Mouse (Mus musculus) lung, embryonic 14.5 days (tissue): ENCODE data around the gene Nae1. TPM values are rescaled to one million over a fixed set of nuclear protein-coding genes. Genes with fewer than 3 reads are reported as not detected.
A peak's percentile ranks its signal among the peaks of the same experiment; 100 is the strongest.

Experiments
- ATAC-seq: fragments of 200-750 bp; cut with Nextera tagmentation; 2 replicates; pipeline ENCODE4 v1.8.0; 2017; ENCODE audit warnings: mild to moderate bottlenecking, moderate TSS enrichment, moderate library complexity; ENCODE audit not compliant: insufficient read depth
- DNase-seq: peaks from one replicate; pipeline ENCODE4 v3.0.0-alpha.2; 2015
- H3K27ac ChIP-seq: fragments of 300-500 bp; sonication (generic); 2 replicates; pipeline ENCODE4 v1.5.1; 2014; ENCODE audit warnings: low read depth, mild to moderate bottlenecking, moderate library complexity
- H3K27me3 ChIP-seq: fragments of 300-500 bp; sonication (generic); 2 replicates; pipeline ENCODE4 v1.6.1; 2014; ENCODE audit warnings: low read length, control low read depth; ENCODE audit not compliant: insufficient read depth
- H3K36me3 ChIP-seq: fragments of 300-500 bp; sonication (generic); 2 replicates; pipeline ENCODE4 v1.6.1; 2014; ENCODE audit warnings: control low read depth; ENCODE audit not compliant: insufficient read depth
- H3K4me1 ChIP-seq: fragments of 300-500 bp; sonication (generic); 2 replicates; pipeline ENCODE4 v1.6.1; 2014; ENCODE audit warnings: antibody characterized with exemption, control low read depth; ENCODE audit not compliant: insufficient read depth
- H3K4me2 ChIP-seq: fragments of 300-500 bp; sonication (generic); 2 replicates; pipeline ENCODE4 v1.6.1; 2014; ENCODE audit warnings: mild to moderate bottlenecking
- H3K4me3 ChIP-seq: fragments of 300-500 bp; sonication (generic); 2 replicates; pipeline ENCODE4 v1.5.1; 2014; ENCODE audit warnings: low read depth, low read length
- H3K9ac ChIP-seq: fragments of 300-500 bp; sonication (generic); 2 replicates; pipeline ENCODE4 v1.6.1; 2014
- H3K9me3 ChIP-seq: fragments of 300-500 bp; sonication (generic); 2 replicates; pipeline ENCODE4 v1.6.1; 2016; ENCODE audit warnings: low read depth, low read length, control low read depth
- CTCF ChIP-seq: IDR thresholded peaks from 2 replicates; pipeline ENCODE4 v1.5.1; 2016; ENCODE audit warnings: antibody characterized with exemption, low read depth
- WGBS: fragments of 180-500 bp; shearing (Covaris S2); extraction: QIAGEN DNeasy Blood & Tissue Kit; methylation state at CpG from one replicate; pipeline ENCODE4 v1.1.7; 2014; 5-methylcytosine and 5-hydroxymethylcytosine counted together
- polyA plus RNA-seq: library from polyadenylated mRNA; unstranded; fragments of >200 nt; fragmentation: Nextera tagmentation; extraction: Ambion mirVana; gene quantifications from 2 replicates; pipeline ENCODE4 v1.2.1, GENCODE M21; 2014

The Nae1 gene
- polyA plus RNA-seq, 1 experiment from 2014 or later, result 97.2 TPM

DNA sequence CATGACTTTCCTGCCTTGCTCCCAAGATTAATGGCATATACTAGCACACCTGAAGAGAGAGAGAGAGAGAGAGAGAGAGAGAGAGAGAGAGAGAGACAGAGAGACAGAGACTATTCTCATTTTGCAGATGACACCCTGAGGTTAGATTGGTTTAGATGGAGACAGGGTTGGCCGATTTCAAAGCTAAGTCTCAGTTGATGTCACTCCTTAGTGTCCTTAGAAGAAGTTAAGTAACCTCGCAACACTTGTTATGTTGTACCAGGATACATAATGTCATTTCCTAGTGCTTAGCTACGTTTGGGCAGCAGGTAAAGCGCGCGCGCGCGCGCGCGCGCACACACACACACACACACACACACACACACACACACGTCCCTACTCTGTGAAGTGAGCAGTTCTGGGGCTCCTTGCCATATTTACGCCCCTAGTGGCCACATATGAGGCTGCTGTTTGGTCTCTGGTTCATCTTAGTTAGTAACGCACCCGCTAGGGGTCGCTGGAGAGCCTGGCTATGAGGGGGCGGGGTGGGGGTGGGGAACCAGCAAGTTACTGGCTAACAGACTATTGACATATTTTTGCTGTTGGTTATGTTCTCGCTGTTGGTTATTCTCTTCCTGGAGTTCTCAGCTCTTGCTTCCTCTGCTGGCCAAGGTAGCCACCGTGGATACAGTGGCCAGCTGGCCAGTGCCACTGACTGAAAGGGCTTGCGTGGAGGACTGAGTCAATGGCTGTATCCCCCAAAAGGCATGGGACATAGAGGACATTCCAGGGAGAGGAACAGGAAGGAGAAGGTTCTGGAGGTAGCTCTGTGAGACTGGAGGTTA, 30.4 kb upstream of the Nae1 start:
- 22% methylated on average over 22 of the region's 22 CpGs for WGBS
- H3K36me3 ChIP-seq, result no peaks in the 10 kb centered on the region
- peak; percentile 87 for TF ChIP-seq CTCF
- H3K27ac ChIP-seq, result no peak overlapping the region
- H3K9me3 ChIP-seq, result no peaks in the 10 kb centered on the region
- no peak overlapping the region for H3K9ac ChIP-seq
- DNase-seq (peak; percentile 95), ATAC-seq (peak; percentile 91)
- no peaks in the 10 kb centered on the region for H3K27me3 ChIP-seq
- H3K4me2 ChIP-seq, result peak overlapping the region; percentile 22; the same call in 1 of the 2 replicates
- H3K4me3 ChIP-seq, result no peak overlapping the region
- H3K4me1 ChIP-seq, result no peaks in the 10 kb centered on the region

- DNase-seq, result no peak
- no peak for TF ChIP-seq CTCF
Observed at GRCm38 (mm10) chr8:104560731-104561130, 26.3 kb upstream of the Nae1 start.

GRCm38 (mm10) chr8:104557226-104557625, 22.8 kb upstream of the Nae1 start:
- Histone ChIP-seq H3K9ac (no peak overlapping the region), H3K4me1 (no peaks in the 10 kb centered on the region), H3K9me3 (no peaks in the 10 kb centered on the region), H3K4me2 (no peak overlapping the region), H3K27ac (no peak overlapping the region), H3K36me3 (no peaks in the 10 kb centered on the region), H3K4me3 (no peak overlapping the region), H3K27me3 (no peaks in the 10 kb centered on the region)
- no peak for TF ChIP-seq CTCF
- DNase-seq, result no peak
- ATAC-seq, result no peak
- 36% methylated on average over 7 of the region's 7 CpGs for WGBS

More at GRCm38 (mm10) chr8:104560731-104561130, 26.3 kb upstream of the Nae1 start:
- no peak overlapping the region for H3K4me3 ChIP-seq
- H3K36me3 ChIP-seq, result no peaks in the 10 kb centered on the region
- H3K9me3 ChIP-seq, result no peaks in the 10 kb centered on the region
- no peak overlapping the region for H3K9ac ChIP-seq
- H3K4me1 ChIP-seq, result no peaks in the 10 kb centered on the region
- H3K27me3 ChIP-seq, result no peaks in the 10 kb centered on the region
- ATAC-seq, result no peak
- H3K27ac ChIP-seq, result no peak overlapping the region
- no peak overlapping the region for H3K4me2 ChIP-seq

DNA sequence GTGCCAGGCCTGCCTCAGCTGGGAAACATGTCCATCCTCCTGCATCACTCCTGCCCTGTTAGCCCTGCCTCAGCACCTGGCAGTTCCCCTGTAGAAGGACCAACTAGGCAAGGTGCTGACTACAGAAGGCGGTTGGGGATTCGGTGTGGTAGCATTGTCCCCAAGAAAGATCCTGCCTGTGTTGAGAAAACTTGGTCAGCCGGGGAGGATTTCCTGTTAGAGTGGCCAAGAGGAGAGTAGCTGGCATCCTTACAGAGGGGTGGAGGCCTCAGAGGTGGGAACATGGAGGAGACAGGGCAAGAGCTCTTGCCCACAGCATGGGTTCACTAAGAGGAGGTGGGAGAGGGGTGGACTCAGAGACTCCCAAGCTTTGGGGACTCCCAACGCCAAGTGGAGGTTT, 20.8 kb upstream of the Nae1 start:
- Histone ChIP-seq H3K4me3 (no peak overlapping the region), H3K27ac (no peak overlapping the region), H3K9ac (no peak overlapping the region), H3K4me1 (no peaks in the 10 kb centered on the region), H3K36me3 (no peaks in the 10 kb centered on the region), H3K27me3 (no peaks in the 10 kb centered on the region), H3K4me2 (no peak overlapping the region), H3K9me3 (no peaks in the 10 kb centered on the region)
- ATAC-seq (no peak), DNase-seq (no peak)
- 74% methylated on average over 4 of the region's 4 CpGs for WGBS
- no peak for TF ChIP-seq CTCF

GRCm38 (mm10) chr8:104543440-104544045, 9.1 kb upstream of the Nae1 start:
- Histone ChIP-seq H3K4me1 (no peaks in the 10 kb centered on the region), H3K27ac (no peak overlapping the region), H3K36me3 (no peaks in the 10 kb centered on the region), H3K4me2 (no peak overlapping the region), H3K4me3 (no peak overlapping the region), H3K9me3 (no peaks in the 10 kb centered on the region), H3K9ac (no peak overlapping the region), H3K27me3 (peaks cover 54% of the 10 kb centered on the region)
- DNase-seq (no peak), ATAC-seq (no peak)
- 85% methylated on average over 8 of the region's 8 CpGs for WGBS
- no peak for TF ChIP-seq CTCF

- no peak overlapping the region for H3K4me2 ChIP-seq
- H3K27me3 ChIP-seq, result peaks cover 54% of the 10 kb centered on the region
- no peak for DNase-seq
- TF ChIP-seq CTCF, result no peak
- H3K4me1 ChIP-seq, result no peaks in the 10 kb centered on the region
- no peak for ATAC-seq
- H3K4me3 ChIP-seq, result no peak overlapping the region
- no peaks in the 10 kb centered on the region for H3K9me3 ChIP-seq
- 13% methylated on average over 11 of the region's 11 CpGs for WGBS
- no peak overlapping the region for H3K27ac ChIP-seq
- H3K36me3 ChIP-seq, result no peaks in the 10 kb centered on the region
- no peak overlapping the region for H3K9ac ChIP-seq
Observed at GRCm38 (mm10) chr8:104542160-104542559, 7.7 kb upstream of the Nae1 start.

DNA sequence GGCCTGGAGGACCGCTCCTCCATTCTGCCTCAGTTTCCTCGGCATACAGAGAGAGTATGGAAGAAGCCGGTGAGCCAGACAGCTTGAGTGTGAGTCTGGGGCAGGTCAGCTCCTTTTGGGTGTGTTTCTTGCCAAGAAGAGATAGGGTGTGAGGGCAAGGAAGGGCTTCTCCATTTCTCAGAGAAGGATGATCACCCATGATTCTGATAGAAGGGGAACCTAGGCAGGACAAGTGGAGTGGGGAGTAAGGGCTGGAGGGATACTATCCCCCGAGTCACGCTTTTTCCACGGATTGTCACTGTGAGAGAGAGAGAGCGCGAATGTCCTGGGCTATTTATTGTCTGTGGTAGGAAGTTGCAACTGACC, 7.1 kb upstream of the Nae1 start:
- Histone ChIP-seq H3K4me2 (peak overlapping the region; percentile 83), H3K36me3 (no peaks in the 10 kb centered on the region), H3K4me3 (peak overlapping the region; percentile 43), H3K9ac (no peak overlapping the region), H3K27me3 (peaks cover 54% of the 10 kb centered on the region), H3K4me1 (no peaks in the 10 kb centered on the region), H3K9me3 (no peaks in the 10 kb centered on the region), H3K27ac (no peak overlapping the region)
- DNase-seq (no peak), ATAC-seq (no peak)
- no peak for TF ChIP-seq CTCF
- 9% methylated on average over 8 of the region's 8 CpGs for WGBS
